Mouse (Mus musculus) urinary bladder, postnatal 14 days (tissue): ENCODE measurements at regions not wholly inside any gene's neighbourhood (a gene's known extent, or its start where the extent isn't known, plus 50 kb on each side); places are given as distances from the start of the nearest gene placed in this dataset.

Experiments
- DNase-seq: peaks from one replicate; pipeline ENCODE4 v3.0.0; 2021; ENCODE audit warnings: low spot score

GRCm38 (mm10) chr14:61696290-61696842 is 89.1 kb downstream of the Kcnrg start:
- no peak for DNase-seq

GRCm38 (mm10) chr14:61696886-61697554 is 89.8 kb downstream of the Kcnrg start:
- DNase-seq = no peak

GRCm38 (mm10) chr14:61697704-61698103 is 90.4 kb downstream of the Kcnrg start:
- no peak for DNase-seq

GRCm38 (mm10) chr14:61698358-61699055 is 91.2 kb downstream of the Kcnrg start:
- no peak for DNase-seq

- DNase-seq = no peak
Measured at GRCm38 (mm10) chr14:61699638-61700037, 92.4 kb downstream of the Kcnrg start.

- no peak for DNase-seq
Measured at GRCm38 (mm10) chr14:61701131-61701530, 93.9 kb downstream of the Kcnrg start.

- DNase-seq = no peak
Measured at GRCm38 (mm10) chr14:61703916-61704315, 96.7 kb downstream of the Kcnrg start.

- DNase-seq = no peak
Measured at GRCm38 (mm10) chr14:61706984-61707383, 99.7 kb downstream of the Kcnrg start.

GRCm38 (mm10) chr14:61708331-61708730 is 101.1 kb downstream of the Kcnrg start:
- DNase-seq = no peak

- no peak for DNase-seq
Measured at GRCm38 (mm10) chr14:61715746-61716145, 108.5 kb downstream of the Kcnrg start.

- DNase-seq = no peak
Measured at GRCm38 (mm10) chr14:61718392-61719124, 111.3 kb downstream of the Kcnrg start.

- no peak for DNase-seq
Measured at GRCm38 (mm10) chr14:61721302-61721701, 114.0 kb downstream of the Kcnrg start.

GRCm38 (mm10) chr14:61724942-61725341 is 117.7 kb downstream of the Kcnrg start:
- DNase-seq = no peak

- no peak for DNase-seq
Measured at GRCm38 (mm10) chr14:61728562-61728961, 121.3 kb downstream of the Kcnrg start.

GRCm38 (mm10) chr14:61735541-61735940 is 128.3 kb downstream of the Kcnrg start:
- DNase-seq = no peak

GRCm38 (mm10) chr14:61736384-61737322 is 129.4 kb downstream of the Kcnrg start:
- no peak for DNase-seq

- DNase-seq = no peak
Measured at GRCm38 (mm10) chr14:61737504-61738040, 130.3 kb downstream of the Kcnrg start.

- DNase-seq = no peak
Measured at GRCm38 (mm10) chr14:61739453-61739852, 132.2 kb downstream of the Kcnrg start.

- DNase-seq = no peak
Measured at GRCm38 (mm10) chr14:61743855-61744408, 136.7 kb downstream of the Kcnrg start.

GRCm38 (mm10) chr14:61753421-61753820 is 146.2 kb downstream of the Kcnrg start:
- no peak for DNase-seq

GRCm38 (mm10) chr14:61756651-61757050 is 149.4 kb downstream of the Kcnrg start:
- DNase-seq = no peak
